In genomic region chr10:86636953-86637376, GRCm38 (mm10) we compare ENCODE assay signal across 8 mouse cellular contexts.
DNase-seq lines count a peak whose midpoint lies in the region.
"Not testable (repeated sequence)": the region's sequence is repeated elsewhere in the genome, so short reads cannot be mapped to it uniquely, and the experiment has no call there.

No protein-coding gene starts in this region.

- peak overlapping the region; percentile 89 for H3K4me3 ChIP-seq in megakaryocyte, embryonic 14.5 days (replicated peaks)

- H3K27me3 ChIP-seq in megakaryocyte, embryonic 14.5 days (replicated peaks): not testable (repeated sequence)

- peak; percentile 42 for DNase-seq in adipocyte (ENCODE audit: low spot score)
- peak; percentile 92 for DNase-seq in embryo, embryonic 10 days (ENCODE audit: low spot score)
- DNase-seq in gastrocnemius, postnatal 10 days: peak; percentile 77
- DNase-seq in induced T-regulatory cell, adult 2 months (ENCODE audit: low read depth): peak; percentile 87
- peak; percentile 41 to 61 for DNase-seq in left cerebral cortex, adult 8-10 months (ENCODE audit: low spot score in 2 of 2)
- DNase-seq in right cerebral cortex, adult 2 months (ENCODE audit: low spot score in 2 of 2): peak; percentile 73 to 75
- peak; percentile 76 for DNase-seq in urinary bladder, postnatal 14 days (ENCODE audit: low spot score)

- not testable (repeated sequence) for H3K9me3 ChIP-seq in megakaryocyte, embryonic 14.5 days

- H3K36me3 ChIP-seq in megakaryocyte, embryonic 14.5 days (replicated peaks; ENCODE audit: low read length): not testable (repeated sequence)

- H3K4me1 ChIP-seq in megakaryocyte, embryonic 14.5 days: peaks cover 17% of the 10 kb centered on the region

Comparison
In these comparisons a context has a peak if more than half of its experiments do, and no peak if none do; other contexts are left out.
1. Peak in every context shown above with its lines: DNase-seq and H3K4me3 ChIP-seq.
2. DNase-seq: peak in every context shown above with its lines; median percentile 92 in embryo, embryonic 10 days; 87 in induced T-regulatory cell, adult 2 months; 77 in gastrocnemius, postnatal 10 days; 76 in urinary bladder, postnatal 14 days; 74 in right cerebral cortex, adult 2 months; 51 in left cerebral cortex, adult 8-10 months; 42 in adipocyte.